Mouse (Mus musculus): ENCODE results near the gene Grb7. TPM values are rescaled to one million over a fixed set of nuclear protein-coding genes. Genes with fewer than 3 reads are reported as not detected.

Grb7 gene
- total and polyA plus RNA-seq, 3 experiments: not detected

DNA sequence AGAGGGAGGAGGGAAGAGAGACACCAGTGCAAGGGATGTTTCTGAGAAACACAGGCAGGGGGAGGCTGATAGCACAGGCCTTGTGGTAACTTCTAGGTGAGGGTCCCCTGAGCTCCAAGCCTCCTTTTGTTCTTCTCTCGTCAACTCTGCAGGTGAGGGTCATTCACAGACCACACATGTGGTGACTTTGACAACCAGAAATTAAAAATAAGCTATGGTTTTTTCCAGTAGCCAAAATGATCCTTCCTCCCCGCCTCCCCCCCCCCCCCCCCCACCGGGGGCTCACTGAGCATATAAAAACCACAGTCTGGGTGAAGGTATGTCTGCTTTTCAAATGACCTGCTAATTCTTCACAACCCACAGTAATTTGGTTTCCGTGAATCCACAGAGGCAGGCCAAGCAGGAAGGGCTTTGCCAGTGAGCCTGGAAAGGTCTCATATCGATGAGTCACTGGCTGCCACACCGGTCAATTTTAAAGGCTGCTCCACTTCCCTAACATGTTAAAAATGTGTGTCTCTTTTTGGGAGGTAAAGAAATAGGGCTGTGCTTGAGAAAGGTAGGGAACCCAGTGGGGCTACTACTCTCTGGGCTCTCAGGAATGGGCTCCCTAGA lies 15.0 kb downstream of the Grb7 start:
- Histone ChIP-seq H3K27me3 (ENCODE audit: insufficient read depth, low read length) (peaks cover 29% of the 10 kb centered on the region), H3K36me3 (replicated peaks) (no peaks in the 10 kb centered on the region), H3K9me3 (replicated peaks) (no peaks in the 10 kb centered on the region), H3K4me3 (ENCODE audit: low read depth, low read length) (no peak overlapping the region), H3K4me1 (ENCODE audit: insufficient read depth, low read depth, low read length) (peaks cover 30% of the 10 kb centered on the region)
- ATAC-seq (ENCODE audit: extremely low read depth, insufficient number of reproducible peaks, low FRiP score, poor library complexity, severe bottlenecking) (no peak), DNase-seq (ENCODE audit: low spot score) (no peak)
- TF ChIP-seq CTCF (IDR thresholded peaks at IDR 0.05; ENCODE audit: low read depth, low read length) (no peak), GATA1 (IDR thresholded peaks at IDR 0.05; ENCODE audit: borderline replicate concordance, low read length) (no peak), GATA2 (IDR thresholded peaks at IDR 0.05; ENCODE audit: borderline replicate concordance, low read depth, low read length) (no peak), TAL1 (conservative IDR thresholded peaks at IDR 0.05; ENCODE audit: low read depth, low read length) (no peak), POLR2AphosphoS5 (IDR thresholded peaks at IDR 0.05; ENCODE audit: insufficient replicate concordance, low read depth, low read length) (no peak)

DNA sequence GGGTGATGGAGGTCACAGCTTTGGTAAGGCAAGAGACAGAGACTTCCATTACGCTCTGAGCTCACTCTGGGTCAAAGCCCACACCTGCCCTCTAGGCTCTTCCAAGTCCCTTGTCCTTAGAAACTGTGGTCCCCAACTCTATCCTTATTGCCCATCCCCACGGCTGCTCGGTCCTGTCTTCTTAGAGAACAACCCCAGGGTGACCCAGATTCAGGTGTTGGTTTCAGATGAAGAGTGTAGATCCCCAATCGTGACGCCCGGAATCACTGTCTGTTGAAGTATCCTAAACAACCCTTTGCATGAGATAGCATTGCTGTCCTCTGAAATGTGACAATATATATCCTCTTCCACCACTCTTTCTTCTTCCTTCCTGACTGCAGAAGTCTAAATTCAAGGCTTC lies 16.1 kb downstream of the Grb7 start:
- peaks cover 23% of the 10 kb centered on the region for H3K4me1 ChIP-seq (ENCODE audit: insufficient read depth, low read depth, low read length)
- no peaks in the 10 kb centered on the region for H3K36me3 ChIP-seq (replicated peaks)
- DNase-seq (ENCODE audit: low spot score): no peak
- no peaks in the 10 kb centered on the region for H3K9me3 ChIP-seq (replicated peaks)
- ATAC-seq (ENCODE audit: extremely low read depth, insufficient number of reproducible peaks, low FRiP score, poor library complexity, severe bottlenecking): no peak
- TF ChIP-seq GATA1 (IDR thresholded peaks at IDR 0.05; ENCODE audit: borderline replicate concordance, low read length) (no peak), CTCF (IDR thresholded peaks at IDR 0.05; ENCODE audit: low read depth, low read length) (no peak), POLR2AphosphoS5 (IDR thresholded peaks at IDR 0.05; ENCODE audit: insufficient replicate concordance, low read depth, low read length) (no peak)
- peaks cover 35% of the 10 kb centered on the region for H3K27me3 ChIP-seq (ENCODE audit: insufficient read depth, low read length)
- H3K4me3 ChIP-seq (ENCODE audit: low read depth, low read length): no peak overlapping the region

DNA sequence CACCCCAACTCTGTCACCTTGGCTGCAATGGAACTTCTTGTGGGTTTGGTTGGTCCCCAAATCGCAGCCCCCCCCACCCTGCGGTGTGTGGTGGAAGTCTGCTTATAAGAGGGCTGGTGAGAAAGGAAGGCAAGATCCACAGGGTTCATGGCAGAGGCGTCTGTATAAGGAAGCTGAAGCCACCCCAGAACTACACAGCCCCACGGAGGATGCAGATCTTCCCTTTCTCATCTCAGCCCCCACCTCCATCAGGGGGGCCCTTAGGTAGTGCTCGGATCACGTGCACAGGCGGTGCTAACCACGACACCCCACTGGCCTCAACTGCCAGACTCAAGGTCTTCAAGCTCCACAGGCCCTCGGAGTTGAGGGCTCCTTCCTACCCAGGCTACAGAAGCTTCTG lies 17.7 kb downstream of the Grb7 start:
- no peak for TF ChIP-seq CTCF (IDR thresholded peaks at IDR 0.05; ENCODE audit: low read depth, low read length)
- no peak for TF ChIP-seq GATA1 (IDR thresholded peaks at IDR 0.05; ENCODE audit: borderline replicate concordance, low read length)
- no peak for TF ChIP-seq POLR2AphosphoS5 (IDR thresholded peaks at IDR 0.05; ENCODE audit: insufficient replicate concordance, low read depth, low read length)
- TF ChIP-seq GATA2 (IDR thresholded peaks at IDR 0.05; ENCODE audit: borderline replicate concordance, low read depth, low read length): no peak
- no peak for TF ChIP-seq TAL1 (conservative IDR thresholded peaks at IDR 0.05; ENCODE audit: low read depth, low read length)
- Histone ChIP-seq H3K4me3 (ENCODE audit: low read depth, low read length) (no peak overlapping the region), H3K9me3 (replicated peaks) (no peaks in the 10 kb centered on the region), H3K27me3 (ENCODE audit: insufficient read depth, low read length) (peaks cover 41% of the 10 kb centered on the region), H3K4me1 (ENCODE audit: insufficient read depth, low read depth, low read length) (peaks cover 9% of the 10 kb centered on the region; the same call in 1 of the 2 replicates), H3K36me3 (replicated peaks) (no peaks in the 10 kb centered on the region)
- DNase-seq (ENCODE audit: low spot score) (no peak), ATAC-seq (ENCODE audit: extremely low read depth, insufficient number of reproducible peaks, low FRiP score, poor library complexity, severe bottlenecking) (no peak)

DNA sequence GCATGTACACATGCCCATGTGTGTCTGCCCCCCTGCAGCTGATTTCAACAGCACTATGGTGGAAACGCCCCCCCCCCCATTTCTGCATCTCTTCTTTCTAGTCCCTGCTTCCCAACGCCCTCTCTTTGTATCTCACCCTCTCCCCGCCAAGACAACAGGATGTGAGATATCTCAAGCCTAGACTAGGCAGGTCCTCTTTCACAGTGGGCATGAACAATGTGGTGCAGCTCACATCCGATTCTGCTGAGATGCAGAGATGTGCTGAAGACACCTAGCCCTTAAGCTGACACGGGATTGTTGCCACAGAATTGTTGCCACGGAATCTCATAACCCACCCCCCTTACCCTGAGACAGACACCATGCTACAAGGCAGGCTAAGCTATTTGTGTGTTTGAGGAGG lies 18.3 kb downstream of the Grb7 start:
- TF ChIP-seq CTCF (IDR thresholded peaks at IDR 0.05; ENCODE audit: low read depth, low read length) (no peak), TAL1 (conservative IDR thresholded peaks at IDR 0.05; ENCODE audit: low read depth, low read length) (no peak), GATA1 (IDR thresholded peaks at IDR 0.05; ENCODE audit: borderline replicate concordance, low read length) (no peak), POLR2AphosphoS5 (IDR thresholded peaks at IDR 0.05; ENCODE audit: insufficient replicate concordance, low read depth, low read length) (no peak), GATA2 (IDR thresholded peaks at IDR 0.05; ENCODE audit: borderline replicate concordance, low read depth, low read length) (no peak)
- Histone ChIP-seq H3K27me3 (ENCODE audit: insufficient read depth, low read length) (peaks cover 40% of the 10 kb centered on the region), H3K36me3 (replicated peaks) (no peaks in the 10 kb centered on the region), H3K4me3 (ENCODE audit: low read depth, low read length) (no peak overlapping the region), H3K9me3 (replicated peaks) (no peaks in the 10 kb centered on the region), H3K4me1 (ENCODE audit: insufficient read depth, low read depth, low read length) (peaks cover 4% of the 10 kb centered on the region; the same call in 1 of the 2 replicates)
- ATAC-seq (ENCODE audit: extremely low read depth, insufficient number of reproducible peaks, low FRiP score, poor library complexity, severe bottlenecking) (no peak), DNase-seq (ENCODE audit: low spot score) (no peak)

DNA sequence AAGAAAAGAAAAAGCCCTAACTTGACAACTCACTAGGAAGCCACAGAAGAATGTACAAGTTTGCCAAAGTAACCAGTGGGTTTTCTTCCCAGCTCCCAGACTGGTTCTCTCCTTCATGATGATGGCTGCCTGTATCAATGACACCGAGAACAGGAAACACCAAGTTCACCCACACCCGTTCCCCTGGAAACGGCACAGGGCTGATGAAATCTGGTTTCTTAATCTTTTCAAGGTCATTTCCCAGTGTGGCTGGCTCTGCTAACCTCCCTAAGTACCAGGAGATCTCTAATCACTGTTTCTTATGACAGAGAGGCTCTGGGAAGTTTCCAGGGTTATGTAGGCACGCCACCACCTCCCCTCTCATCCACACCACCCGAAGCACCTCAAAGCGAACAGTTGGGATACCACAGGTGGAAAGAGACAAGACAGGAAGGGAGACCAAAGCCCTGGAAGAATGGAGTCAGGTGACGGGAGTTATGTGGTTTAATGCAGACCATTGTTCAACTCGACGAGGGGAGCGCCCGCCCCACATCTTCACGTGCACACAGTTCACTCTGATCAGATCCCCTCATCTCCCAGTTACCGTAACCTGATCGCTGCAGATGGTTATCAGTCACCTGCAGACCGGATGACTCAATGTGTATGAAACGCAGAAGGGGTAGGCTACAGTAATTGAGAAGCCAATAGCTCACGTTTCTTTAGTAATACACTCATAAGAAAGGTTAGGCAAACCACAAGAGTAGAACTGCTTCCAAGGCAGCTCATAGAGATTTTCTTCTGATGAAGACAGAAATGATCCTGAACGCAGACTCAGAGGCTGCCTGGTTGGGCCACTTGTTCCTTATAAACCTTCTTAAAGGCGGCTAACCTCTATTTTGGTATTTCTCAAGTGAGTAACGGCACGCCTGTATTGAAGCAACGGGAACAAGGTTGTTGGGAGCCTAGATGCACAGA lies 23.8 kb downstream of the Grb7 start:
- Histone ChIP-seq H3K4me1 (ENCODE audit: insufficient read depth, low read depth, low read length) (no peaks in the 10 kb centered on the region), H3K9me3 (replicated peaks) (no peaks in the 10 kb centered on the region), H3K27me3 (ENCODE audit: insufficient read depth, low read length) (peaks cover 47% of the 10 kb centered on the region), H3K4me3 (ENCODE audit: low read depth, low read length) (no peak overlapping the region), H3K36me3 (replicated peaks) (no peaks in the 10 kb centered on the region)
- ATAC-seq (ENCODE audit: extremely low read depth, insufficient number of reproducible peaks, low FRiP score, poor library complexity, severe bottlenecking): no peak
- no peak for DNase-seq (ENCODE audit: low spot score)
- TF ChIP-seq TAL1 (conservative IDR thresholded peaks at IDR 0.05; ENCODE audit: low read depth, low read length): no peak
- no peak for TF ChIP-seq POLR2AphosphoS5 (IDR thresholded peaks at IDR 0.05; ENCODE audit: insufficient replicate concordance, low read depth, low read length)
- no peak for TF ChIP-seq CTCF (IDR thresholded peaks at IDR 0.05; ENCODE audit: low read depth, low read length)
- no peak for TF ChIP-seq GATA1 (IDR thresholded peaks at IDR 0.05; ENCODE audit: borderline replicate concordance, low read length)
- TF ChIP-seq GATA2 (IDR thresholded peaks at IDR 0.05; ENCODE audit: borderline replicate concordance, low read depth, low read length): no peak

DNA sequence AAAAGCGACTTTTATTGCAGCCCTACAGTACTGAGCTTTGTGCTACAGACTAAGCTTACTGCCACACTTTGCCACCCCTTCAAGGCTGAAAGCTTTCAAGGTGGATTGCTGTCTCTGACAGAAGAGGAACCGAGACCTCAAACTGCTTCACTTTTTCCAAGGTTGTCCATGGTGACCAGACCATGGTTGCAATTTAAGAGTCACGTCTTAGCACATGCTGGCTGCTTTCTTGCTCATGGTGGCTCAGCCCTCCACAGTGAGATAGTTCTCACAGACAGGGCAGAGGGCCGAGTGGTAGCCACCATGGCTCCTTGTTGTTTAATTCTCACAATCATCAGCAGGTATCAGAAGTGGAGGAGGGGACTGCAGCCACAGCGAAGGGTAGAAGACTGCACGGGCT lies 24.6 kb downstream of the Grb7 start:
- H3K27me3 ChIP-seq (ENCODE audit: insufficient read depth, low read length): peaks cover 47% of the 10 kb centered on the region
- TF ChIP-seq POLR2AphosphoS5 (IDR thresholded peaks at IDR 0.05; ENCODE audit: insufficient replicate concordance, low read depth, low read length): no peak
- no peak for TF ChIP-seq GATA2 (IDR thresholded peaks at IDR 0.05; ENCODE audit: borderline replicate concordance, low read depth, low read length)
- no peak for TF ChIP-seq GATA1 (IDR thresholded peaks at IDR 0.05; ENCODE audit: borderline replicate concordance, low read length)
- no peak for TF ChIP-seq TAL1 (conservative IDR thresholded peaks at IDR 0.05; ENCODE audit: low read depth, low read length)
- no peak for TF ChIP-seq CTCF (IDR thresholded peaks at IDR 0.05; ENCODE audit: low read depth, low read length)
- no peak for ATAC-seq (ENCODE audit: extremely low read depth, insufficient number of reproducible peaks, low FRiP score, poor library complexity, severe bottlenecking)

More for the DNA sequence above, 24.6 kb downstream of the Grb7 start:
- Histone ChIP-seq H3K9me3 (replicated peaks) (no peaks in the 10 kb centered on the region), H3K4me1 (ENCODE audit: insufficient read depth, low read depth, low read length) (no peaks in the 10 kb centered on the region), H3K36me3 (replicated peaks) (no peaks in the 10 kb centered on the region), H3K4me3 (ENCODE audit: low read depth, low read length) (no peak overlapping the region)
- DNase-seq (ENCODE audit: low spot score): no peak
